Mouse (Mus musculus) v-Abl transformed pro-B cells (cell line): Measurements from ENCODE around the gene Bcl7b.

ENCODE experiments used
- in situ Hi-C, 2 experiments: fragments of 400-800 bp; cut with MboI; formaldehyde crosslinking; loops; one replicate each; pipeline ENCODE4 v1.15.1; 2025; ENCODE audit not compliant: unreplicated experiment in 2 of 2

The Bcl7b gene

GRCm38 (mm10) chr5:135192431-135192830 is 24.3 kb downstream of the Bcl7b start:
- in situ Hi-C loops, result loop anchor here (5.0 kb wide), 2 partner anchors 75 to 175 kb away; no protein-coding TSS in a partner anchor

- in situ Hi-C loops, result no loop called here
These were observed 28.3 kb downstream of the Bcl7b start for GRCm38 (mm10) chr5:135196367-135196766.

GRCm38 (mm10) chr5:135202763-135203162 is 34.7 kb downstream of the Bcl7b start:
- in situ Hi-C loops, result no loop called here

- in situ Hi-C loops, result no loop called here
These were observed 40.1 kb downstream of the Bcl7b start for GRCm38 (mm10) chr5:135208197-135208596.

- in situ Hi-C loops, result no loop called here
These were observed 48.8 kb downstream of the Bcl7b start for GRCm38 (mm10) chr5:135216871-135217270.

- in situ Hi-C loops, result loop anchor here in 1 of 2 experiments (10.0 kb wide), 1 partner anchor 106 kb away; no protein-coding TSS in a partner anchor
These were observed 52.9 kb downstream of the Bcl7b start for GRCm38 (mm10) chr5:135220941-135221340.

- in situ Hi-C loops, result loop anchor here in 1 of 2 experiments (10.0 kb wide), 1 partner anchor 107 kb away; no protein-coding TSS in a partner anchor
These were observed 54.0 kb downstream of the Bcl7b start for GRCm38 (mm10) chr5:135222066-135222465.

- in situ Hi-C loops, result loop anchor here in 1 of 2 experiments (10.0 kb wide), 1 partner anchor 109 kb away; no protein-coding TSS in a partner anchor
These were observed 56.1 kb downstream of the Bcl7b start for GRCm38 (mm10) chr5:135224169-135224568.

- in situ Hi-C loops, result loop anchor here in 1 of 2 experiments (10.0 kb wide), 1 partner anchor 111 kb away; no protein-coding TSS in a partner anchor
These were observed 57.8 kb downstream of the Bcl7b start for GRCm38 (mm10) chr5:135225879-135226278.

- in situ Hi-C loops, result no loop called here
These were observed 62.1 kb downstream of the Bcl7b start for GRCm38 (mm10) chr5:135230186-135230585.
